Mouse (Mus musculus) retina, adult 2 months (tissue): Measurements from ENCODE around the gene Ankrd27.
A peak's percentile ranks its signal among the peaks of the same experiment; 100 is the strongest.

Source experiments
- DNase-seq: peaks from one replicate; pipeline ENCODE4 v3.0.0-alpha.2; 2012; ENCODE audit warnings: low read depth, low spot score

Ankrd27 gene

DNA sequence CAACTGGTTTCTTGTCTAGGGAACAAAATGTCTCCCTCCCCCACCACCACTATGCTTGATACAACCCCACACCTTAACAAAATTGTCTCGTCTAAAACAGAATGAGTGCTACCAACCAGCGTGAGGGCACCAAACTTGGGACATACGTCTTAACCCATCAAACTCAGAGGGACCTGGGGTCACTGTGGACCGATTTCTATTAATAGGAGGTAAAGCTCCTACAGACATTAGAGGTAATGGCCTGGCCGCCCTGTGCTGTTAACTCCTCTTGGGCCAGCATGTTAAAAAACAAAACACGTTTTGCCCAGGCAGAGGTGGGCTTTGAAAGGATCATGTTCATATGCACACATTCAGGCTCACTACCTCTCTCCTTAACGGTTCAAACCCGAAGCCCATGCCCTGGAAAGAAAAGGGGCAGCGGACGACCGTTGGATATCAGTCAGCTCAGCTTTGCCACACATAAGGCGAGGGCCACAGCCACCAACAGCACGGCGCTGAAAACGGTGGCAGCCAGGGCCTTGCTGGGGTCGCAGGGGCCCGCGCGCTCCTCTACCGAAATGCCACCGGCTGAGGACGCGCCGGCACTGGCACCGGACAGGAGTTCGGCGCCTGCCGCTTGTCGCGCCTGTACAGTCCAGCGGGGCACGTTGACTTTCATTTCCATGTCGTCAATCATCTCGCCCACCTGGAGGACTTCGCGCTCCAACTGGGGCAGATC, 1.8 kb upstream of the Ankrd27 start:
- DNase-seq = no peak

DNA sequence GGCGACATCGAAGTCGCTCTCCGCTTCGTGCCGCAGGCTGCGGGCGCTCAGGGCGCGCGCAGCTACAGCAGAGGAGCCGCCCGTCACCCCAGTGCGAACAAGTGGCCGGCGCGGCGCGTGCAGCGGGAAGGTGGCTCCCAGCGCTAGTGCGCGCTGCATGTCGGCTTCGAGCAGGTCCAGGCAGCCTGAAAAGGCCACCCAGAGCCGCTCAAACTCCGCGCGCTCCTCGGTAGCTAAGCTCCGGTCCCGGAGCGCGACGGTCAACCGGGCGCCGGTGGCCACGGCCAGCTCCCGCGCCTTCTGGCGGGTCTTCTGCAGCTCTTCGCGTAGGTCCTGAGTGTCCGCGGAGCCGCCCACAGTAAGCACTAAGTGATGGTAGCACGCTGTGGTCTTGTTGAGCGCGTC, 1.3 kb upstream of the Ankrd27 start:
- no peak for DNase-seq

- DNase-seq = peak; percentile 69
Measured at GRCm38 (mm10) chr7:35585191-35586054, 621 bp upstream of the Ankrd27 start, which contains the start of gene Rgs9bp. TSS of gene Rgs9bp (minus strand) at chr7:35585582.

- no peak for DNase-seq
Measured at GRCm38 (mm10) chr7:35586906-35587445, 932 bp downstream of the Ankrd27 start.

DNA sequence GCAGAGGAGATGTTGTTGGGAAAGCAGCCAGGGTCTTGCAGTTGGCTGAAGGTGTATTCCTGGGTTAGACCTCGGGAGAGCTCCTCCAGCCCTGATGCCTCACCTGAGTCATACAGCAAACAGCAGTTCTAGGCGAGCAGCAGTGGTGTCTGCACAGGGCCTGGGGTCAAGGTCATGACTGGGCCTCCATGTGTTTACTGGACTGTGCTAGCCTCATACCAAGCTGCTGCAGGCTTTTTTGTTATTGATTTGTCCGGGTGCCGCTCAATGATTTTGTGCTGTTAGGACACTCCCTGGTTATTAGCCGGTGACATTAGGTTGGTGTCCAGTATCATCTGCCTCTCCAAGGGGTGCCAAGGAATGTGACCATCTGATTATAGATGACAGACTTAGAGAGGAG, 1.7 kb downstream of the Ankrd27 start:
- DNase-seq = no peak

DNA sequence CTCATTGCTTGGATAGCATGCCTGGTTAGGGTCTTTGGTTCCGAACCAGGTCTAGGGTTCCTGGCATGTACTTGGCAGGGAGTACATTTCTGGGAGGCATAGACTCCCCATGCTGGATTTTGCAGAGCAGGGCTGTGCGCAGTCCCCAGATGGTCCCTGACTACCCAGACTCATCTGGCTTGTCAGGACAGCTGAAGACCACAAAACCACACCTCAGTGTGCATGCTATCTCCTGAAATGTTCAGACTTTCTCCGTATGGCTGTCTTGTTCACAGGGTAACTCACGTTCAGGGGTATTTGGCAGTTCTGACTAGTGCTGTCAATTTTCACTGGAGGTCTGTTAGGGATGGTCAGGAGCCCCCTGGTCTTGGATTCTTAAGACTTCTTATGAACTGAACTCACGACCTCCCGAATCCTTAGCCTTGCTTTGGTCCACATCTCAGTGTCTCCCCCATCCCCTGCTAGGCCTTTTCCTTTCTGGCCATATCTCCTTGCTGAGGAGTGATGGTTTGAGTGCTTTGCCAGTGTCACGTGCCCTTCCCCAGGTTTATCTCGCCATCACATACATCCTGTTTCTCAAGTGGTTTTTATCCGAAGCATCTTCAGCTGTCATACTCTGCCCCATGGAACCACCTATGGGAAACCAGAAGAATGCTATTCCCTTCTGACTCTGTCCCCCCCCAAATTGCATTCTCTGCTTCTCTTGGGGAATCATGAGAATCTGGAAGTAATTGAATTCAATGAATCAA, 2.8 kb downstream of the Ankrd27 start:
- no peak for DNase-seq

- no peak for DNase-seq
Measured at GRCm38 (mm10) chr7:35589485-35589884, 3.4 kb downstream of the Ankrd27 start.

- no peak for DNase-seq
Measured at GRCm38 (mm10) chr7:35590731-35591191, 4.7 kb downstream of the Ankrd27 start.

DNA sequence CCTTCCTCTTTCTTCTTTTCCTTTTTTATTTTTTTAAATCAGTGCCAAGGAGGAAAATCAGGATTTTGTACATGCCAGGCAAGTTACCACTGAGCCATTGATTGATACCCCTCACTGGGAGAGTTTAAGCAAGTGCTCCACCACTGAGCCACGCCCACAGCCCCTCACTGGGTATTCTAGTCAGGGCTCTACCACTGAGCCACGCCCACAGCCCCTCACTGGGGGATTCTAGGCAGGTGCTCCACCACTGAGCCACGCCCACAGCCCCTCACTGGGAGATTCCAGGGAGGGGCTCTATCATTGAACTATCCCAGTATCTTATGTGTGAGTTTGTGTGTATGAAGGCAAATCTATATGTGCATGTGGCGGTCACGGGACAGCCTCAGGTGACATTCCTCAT, 8.3 kb downstream of the Ankrd27 start:
- DNase-seq = no peak

DNA sequence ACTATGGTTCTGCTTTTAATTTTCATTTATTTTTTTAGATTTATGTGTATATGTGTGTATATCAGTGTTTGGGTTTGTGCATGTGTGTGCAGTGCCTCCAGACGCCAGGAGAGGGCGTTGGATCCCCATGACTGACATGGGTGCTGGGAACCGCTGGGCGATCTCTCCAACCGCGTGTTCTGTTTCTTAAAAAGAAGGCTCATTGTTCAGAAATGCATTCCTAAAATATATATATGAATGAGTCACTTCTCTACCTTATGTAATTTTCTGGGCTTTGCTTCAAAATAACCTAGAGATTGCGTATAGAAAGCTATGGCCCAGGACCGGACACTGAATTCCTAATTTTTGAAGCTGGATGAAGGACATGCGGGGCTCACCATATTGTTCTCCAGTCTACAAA, 13.4 kb downstream of the Ankrd27 start:
- DNase-seq = no peak

DNA sequence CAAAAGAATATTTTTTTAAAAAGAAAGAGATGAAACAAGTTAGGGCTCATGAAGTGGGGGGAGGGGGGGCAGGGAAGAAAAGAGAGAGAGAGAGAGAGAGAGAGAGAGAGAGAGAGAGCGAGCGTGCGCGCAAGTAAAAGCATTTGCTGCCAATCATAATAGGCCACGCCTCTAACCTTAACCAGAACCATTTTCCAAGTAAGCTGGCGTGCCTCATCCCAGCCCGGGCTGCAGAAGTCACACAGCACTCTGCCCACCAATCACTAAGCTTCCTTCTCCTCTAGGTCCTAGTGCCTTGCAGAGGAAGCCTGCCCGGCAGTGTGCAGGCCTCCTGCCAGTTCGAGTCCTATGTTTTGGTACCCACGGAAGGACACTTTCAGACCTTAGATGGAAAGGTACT, 14.0 kb downstream of the Ankrd27 start:
- DNase-seq = no peak

DNA sequence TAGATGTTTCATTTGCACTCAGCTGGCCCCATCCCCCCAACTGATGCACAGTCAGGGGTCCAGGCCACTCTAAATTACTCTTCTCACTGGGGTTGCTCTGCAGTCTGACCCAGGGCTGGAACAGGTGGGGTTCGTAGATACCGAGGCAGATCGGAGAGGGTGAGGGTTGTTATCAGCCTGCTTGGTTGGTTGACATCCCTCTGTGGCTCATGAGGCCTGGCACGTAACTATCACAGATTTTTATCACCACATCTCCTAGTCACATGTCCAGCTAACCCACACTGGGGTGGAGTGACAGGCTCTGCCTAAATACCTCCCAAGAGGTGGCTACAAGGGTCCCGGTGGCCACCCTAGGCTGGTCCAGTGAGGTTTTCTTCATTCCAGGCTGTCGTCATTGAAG, 15.1 kb downstream of the Ankrd27 start:
- DNase-seq = no peak

- DNase-seq = no peak
Measured at GRCm38 (mm10) chr7:35602766-35603165, 16.7 kb downstream of the Ankrd27 start.

DNA sequence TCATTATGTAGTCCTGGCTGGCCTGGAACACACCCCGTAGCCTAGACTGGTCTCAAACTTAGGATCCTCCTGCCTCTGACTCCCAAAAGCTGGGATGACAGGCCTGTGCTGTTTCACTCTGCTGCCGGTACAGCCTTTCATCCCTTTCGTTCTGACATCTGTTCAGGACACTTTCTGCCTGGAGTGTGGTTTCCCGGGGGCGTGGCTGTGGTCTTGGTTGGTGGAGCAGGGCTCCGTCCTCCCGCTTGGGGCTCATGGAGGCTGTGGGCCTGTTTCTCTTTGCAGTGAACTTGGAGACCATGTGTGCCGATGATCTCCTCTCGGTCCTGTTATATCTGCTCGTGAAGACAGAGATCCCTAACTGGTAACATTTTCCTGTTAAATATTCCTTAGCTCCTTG, 20.8 kb downstream of the Ankrd27 start:
- no peak for DNase-seq

DNA sequence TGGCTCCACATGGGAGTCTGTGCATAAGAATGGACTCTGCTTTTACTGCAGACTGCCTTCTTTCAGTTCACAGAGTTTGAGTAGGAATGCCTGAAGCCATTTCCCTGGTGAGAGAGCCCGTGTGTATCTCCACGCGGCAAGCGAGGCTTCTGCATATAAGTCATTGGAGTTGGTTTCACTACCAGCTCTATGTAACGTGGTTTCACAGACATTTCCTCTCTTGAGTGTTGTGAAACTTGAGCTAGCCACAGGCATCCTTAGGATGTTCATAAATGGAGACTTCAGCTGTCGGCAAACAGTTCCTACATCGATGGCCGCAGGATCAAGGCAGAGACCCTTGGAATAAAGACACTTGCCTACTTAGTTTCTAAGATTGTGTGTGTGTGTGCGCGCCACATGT, 23.2 kb downstream of the Ankrd27 start:
- DNase-seq = no peak

GRCm38 (mm10) chr7:35617513-35617912, 31.5 kb downstream of the Ankrd27 start:
- no peak for DNase-seq

DNA sequence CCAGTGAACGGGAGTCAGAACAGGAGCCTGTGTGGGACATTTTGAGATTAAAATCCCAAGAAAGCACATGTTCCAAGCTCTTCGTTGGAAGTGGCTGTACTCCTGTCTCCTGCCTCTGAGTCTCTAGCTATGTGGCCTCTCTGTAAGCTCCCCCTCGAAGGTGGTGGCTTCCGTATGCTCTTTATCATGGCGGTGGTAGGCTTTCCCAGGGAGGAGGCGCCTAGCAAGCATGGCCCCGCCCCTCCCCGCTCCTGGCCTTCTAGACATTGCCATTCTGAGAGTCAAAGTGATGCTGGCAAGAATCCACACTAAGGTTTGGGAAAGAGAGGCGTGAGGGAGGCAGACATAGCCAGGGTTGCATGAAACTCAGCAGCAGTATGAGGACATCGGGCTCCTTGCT, 36.6 kb downstream of the Ankrd27 start:
- no peak for DNase-seq

DNA sequence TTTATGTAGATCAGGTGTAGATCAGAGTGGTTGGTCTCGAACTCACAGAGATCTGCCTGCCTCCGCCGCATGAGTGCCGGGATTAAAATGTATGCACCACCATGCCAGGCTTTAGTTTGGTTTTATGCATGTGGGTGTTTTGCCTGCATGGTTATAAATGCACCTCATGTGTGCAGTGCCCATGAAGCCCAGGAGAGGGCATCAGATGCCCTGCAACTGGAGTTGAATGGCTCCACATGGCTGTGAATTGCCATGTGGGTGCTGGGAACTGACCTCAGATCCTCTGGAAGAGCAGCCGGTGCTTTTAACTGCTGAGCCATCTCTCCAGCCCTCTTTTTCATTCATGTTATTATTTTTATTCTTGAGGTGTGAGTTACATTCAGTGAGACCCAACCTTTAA, 40.0 kb downstream of the Ankrd27 start:
- no peak for DNase-seq

DNA sequence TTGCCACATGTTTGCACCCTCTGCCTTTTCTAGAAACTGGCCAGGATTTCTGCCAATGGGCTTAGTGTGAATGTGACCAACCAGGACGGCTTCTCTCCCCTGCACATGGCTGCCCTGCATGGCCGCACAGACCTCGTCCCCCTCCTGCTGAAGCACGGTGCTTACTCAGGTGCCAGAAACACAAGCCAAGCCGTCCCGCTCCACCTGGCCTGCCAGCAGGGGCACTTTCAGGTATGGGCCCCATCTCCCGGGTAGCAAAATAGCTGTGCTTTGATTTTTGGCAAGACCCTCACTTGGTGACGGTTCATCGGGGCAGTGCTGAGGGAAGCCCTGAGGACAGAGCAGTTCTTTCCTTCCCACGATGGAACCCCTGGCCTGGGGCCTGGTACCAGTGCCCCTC, 41.3 kb downstream of the Ankrd27 start:
- DNase-seq = no peak

DNA sequence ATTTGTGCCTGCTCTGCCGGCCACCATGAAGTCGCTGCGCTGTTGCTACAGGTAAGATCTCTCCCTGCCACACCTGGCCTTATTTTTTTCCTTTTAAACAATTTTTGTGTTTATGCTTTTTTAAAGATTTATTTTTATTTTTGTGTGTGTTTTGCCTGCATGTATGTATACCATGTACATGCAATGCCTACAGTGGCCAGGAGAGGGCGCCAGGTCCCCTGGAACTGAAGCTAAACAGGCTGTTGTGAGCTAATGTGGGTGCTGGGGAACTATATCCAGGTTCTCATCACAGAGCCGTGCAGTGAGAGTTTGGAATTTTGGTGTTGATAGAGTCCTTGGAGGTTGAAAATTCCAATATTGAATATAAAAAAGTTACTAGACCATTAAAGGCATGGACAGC, 42.5 kb downstream of the Ankrd27 start:
- no peak for DNase-seq

DNA sequence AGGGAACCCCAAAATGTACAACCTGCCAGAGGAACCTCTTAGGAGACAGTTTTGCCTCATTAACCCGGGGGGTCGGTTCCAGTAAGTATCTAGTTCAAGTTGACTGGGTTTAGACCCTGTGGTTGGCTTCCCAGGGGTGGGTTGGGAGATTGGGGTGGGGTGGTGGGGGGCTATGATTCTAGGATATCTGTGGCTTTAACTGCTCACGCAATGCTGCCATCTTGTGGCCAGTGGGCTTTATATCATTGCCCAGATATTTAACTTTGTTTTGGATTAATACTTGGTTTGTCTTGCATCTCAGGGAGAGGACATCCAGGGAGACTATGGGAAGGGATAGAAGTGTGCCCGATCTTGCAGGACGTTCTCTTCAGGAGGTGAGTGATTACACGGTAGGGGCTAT, 50.2 kb downstream of the Ankrd27 start:
- no peak for DNase-seq

DNA sequence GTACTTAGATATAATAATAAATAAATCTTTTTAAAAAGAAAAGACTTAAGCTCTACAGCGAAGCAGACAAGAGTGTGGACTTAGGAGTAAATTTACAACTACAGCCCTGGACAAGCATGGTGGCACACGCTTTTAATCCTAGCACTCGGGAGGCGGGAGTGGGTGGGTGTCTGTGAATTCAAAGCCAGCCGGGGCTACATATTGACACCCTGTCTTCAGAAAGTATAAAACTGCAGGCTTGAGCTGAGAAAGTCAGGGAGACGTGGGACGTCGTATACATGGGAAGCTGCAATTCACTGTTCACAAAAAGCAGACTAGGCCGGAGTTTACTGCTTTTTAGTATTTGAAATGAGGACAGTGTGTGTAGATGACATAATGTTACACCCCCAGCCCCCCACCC, 50.8 kb downstream of the Ankrd27 start:
- no peak for DNase-seq
